Mouse (Mus musculus) heart, postnatal 36 days (tissue): ENCODE data around the gene Rreb1. TPM values are rescaled to one million over a fixed set of nuclear protein-coding genes. Genes with fewer than 3 reads are reported as not detected.

Experiments used
- DNase-seq, 2 experiments: peaks; one replicate each; pipeline ENCODE4 v3.0.0; 2021 to 2022
- intact Hi-C: fragments of 180-260 bp; cut with DNase I; formaldehyde crosslinking; loops from one replicate; pipeline ENCODE4 v1.15.1; 2025
- total RNA-seq, 2 experiments: library from RNA; stranded (reverse); gene quantifications; 2 replicates each; pipeline ENCODE4 v1.2.3; 2021

Gene Rreb1
- total RNA-seq, 2 experiments from 2014 or later: 41.7 to 51.5 TPM

GRCm38 (mm10) chr13:37963354-37964007, 185.3 kb downstream of the Rreb1 start:
- intact Hi-C loops: no loop called here
- peak; percentile 78 to 79 for DNase-seq

GRCm38 (mm10) chr13:37964128-37965087, 186.2 kb downstream of the Rreb1 start:
- DNase-seq: no peak
- intact Hi-C loops: no loop called here

GRCm38 (mm10) chr13:37965126-37965914, 187.1 kb downstream of the Rreb1 start:
- DNase-seq: no peak
- intact Hi-C loops: no loop called here

- DNase-seq: no peak
- intact Hi-C loops: no loop called here
Measured at GRCm38 (mm10) chr13:37966256-37967051, 188.3 kb downstream of the Rreb1 start.

GRCm38 (mm10) chr13:37967052-37967437, 188.8 kb downstream of the Rreb1 start:
- no peak for DNase-seq

GRCm38 (mm10) chr13:37967565-37967964, 189.4 kb downstream of the Rreb1 start:
- no peak for DNase-seq
- intact Hi-C loops: no loop called here

More at GRCm38 (mm10) chr13:37967052-37967437, 188.8 kb downstream of the Rreb1 start:
- intact Hi-C loops: no loop called here

- DNase-seq: peak; percentile 86 to 94
- intact Hi-C loops: no loop called here
Measured at GRCm38 (mm10) chr13:37969337-37969736, 191.1 kb downstream of the Rreb1 start.

- no peak for DNase-seq
- intact Hi-C loops: no loop called here
Measured at GRCm38 (mm10) chr13:37969988-37970387, 191.8 kb downstream of the Rreb1 start.

- intact Hi-C loops: no loop called here
- DNase-seq: no peak
Measured at GRCm38 (mm10) chr13:37970887-37971530, 192.8 kb downstream of the Rreb1 start.

- intact Hi-C loops: no loop called here
- DNase-seq: no peak
Measured at GRCm38 (mm10) chr13:37974036-37974435, 195.8 kb downstream of the Rreb1 start.

- intact Hi-C loops: no loop called here
- no peak for DNase-seq
Measured at GRCm38 (mm10) chr13:37974731-37975130, 196.5 kb downstream of the Rreb1 start.

GRCm38 (mm10) chr13:37979506-37979905, 201.3 kb downstream of the Rreb1 start:
- DNase-seq: no peak
- intact Hi-C loops: no loop called here

- no peak for DNase-seq
- intact Hi-C loops: no loop called here
Measured at GRCm38 (mm10) chr13:37980346-37980745, 202.1 kb downstream of the Rreb1 start.

- intact Hi-C loops: no loop called here
Measured at GRCm38 (mm10) chr13:37981063-37981462, 202.9 kb downstream of the Rreb1 start.

GRCm38 (mm10) chr13:37986166-37986565, 208.0 kb downstream of the Rreb1 start:
- no peak for DNase-seq
- intact Hi-C loops: no loop called here

More at GRCm38 (mm10) chr13:37981063-37981462, 202.9 kb downstream of the Rreb1 start:
- no peak for DNase-seq

- intact Hi-C loops: no loop called here
- no peak for DNase-seq
Measured at GRCm38 (mm10) chr13:37989701-37990100, 211.5 kb downstream of the Rreb1 start.

GRCm38 (mm10) chr13:37992638-37993371, 214.6 kb downstream of the Rreb1 start:
- intact Hi-C loops: loop anchor here (2.0 kb wide), 1 partner anchor 44 kb away; the partner anchor contains the start of genes Cage1 and Riok1

GRCm38 (mm10) chr13:37993376-37993703, 215.1 kb downstream of the Rreb1 start:
- intact Hi-C loops: loop anchor here (2.0 kb wide), 1 partner anchor 43 kb away; the partner anchor contains the start of genes Cage1 and Riok1
- DNase-seq: no peak

More at GRCm38 (mm10) chr13:37992638-37993371, 214.6 kb downstream of the Rreb1 start:
- no peak for DNase-seq
